In genomic region chr9:105053147-105053557, GRCm38 (mm10) we compare ENCODE assay signal across 7 mouse cellular contexts. TPM values are rescaled to one million over a fixed set of nuclear protein-coding genes. Genes with fewer than 3 reads are reported as not detected.
A peak's percentile ranks its signal among the peaks of the same experiment; 100 is the strongest.
DNase-seq lines count a peak whose midpoint lies in the region; ATAC-seq lines count a peak whose summit lies in the region.

Gene Mrpl3 (plus strand): TSS chr9:105053239.

- ATAC-seq in granulocyte monocyte progenitor cell, adult 5-6 weeks (replicated peaks; ENCODE audit: poor library complexity, severe bottlenecking): peak; percentile 98
- peak; percentile 87 for ATAC-seq in midbrain, embryonic 13.5 days

- peak within 1 kb of the TSS; percentile 81 for H3K4me2 ChIP-seq in midbrain, embryonic 13.5 days (replicated peaks)

- peaks cover 34% of the 10 kb centered on the region for H3K36me3 ChIP-seq in embryonic facial prominence, embryonic 10.5 days (replicated peaks)
- peaks cover 35% of the 10 kb centered on the region for H3K36me3 ChIP-seq in limb, embryonic 10.5 days
- peaks cover 32% of the 10 kb centered on the region for H3K36me3 ChIP-seq in midbrain, embryonic 13.5 days

- peaks cover 8% of the 10 kb centered on the region for H3K4me1 ChIP-seq in embryonic facial prominence, embryonic 10.5 days
- peaks cover 6% of the 10 kb centered on the region; the same call in 1 of the 2 replicates for H3K4me1 ChIP-seq in limb, embryonic 10.5 days
- H3K4me1 ChIP-seq in midbrain, embryonic 13.5 days (replicated peaks): peaks cover 24% of the 10 kb centered on the region

- H3K4me3 ChIP-seq in embryonic facial prominence, embryonic 10.5 days: peak within 1 kb of the TSS; percentile 97
- peak within 1 kb of the TSS; percentile 84 for H3K4me3 ChIP-seq in limb, embryonic 10.5 days
- H3K4me3 ChIP-seq in midbrain, embryonic 13.5 days (replicated peaks): peak within 1 kb of the TSS; percentile 98

- peak within 1 kb of the TSS; percentile 94 for H3K27ac ChIP-seq in embryonic facial prominence, embryonic 10.5 days (replicated peaks)
- peak within 1 kb of the TSS; percentile 94 for H3K27ac ChIP-seq in limb, embryonic 10.5 days
- H3K27ac ChIP-seq in midbrain, embryonic 13.5 days: peak within 1 kb of the TSS; percentile 58; the same call in 1 of the 2 replicates

- no peaks in the 10 kb centered on the region for H3K9me3 ChIP-seq in embryonic facial prominence, embryonic 10.5 days
- no peaks in the 10 kb centered on the region for H3K9me3 ChIP-seq in limb, embryonic 10.5 days (replicated peaks)
- H3K9me3 ChIP-seq in midbrain, embryonic 13.5 days: no peaks in the 10 kb centered on the region

- WGBS in embryonic facial prominence, embryonic 10.5 days: under 1% methylated on average over 31 of the region's 31 CpGs
- WGBS in limb, embryonic 10.5 days: under 1% methylated on average over 31 of the region's 31 CpGs
- WGBS in midbrain, embryonic 13.5 days: under 1% methylated on average over 31 of the region's 31 CpGs

- H3K9ac ChIP-seq in midbrain, embryonic 13.5 days (replicated peaks): peak within 1 kb of the TSS; percentile 97

- H3K27me3 ChIP-seq in embryonic facial prominence, embryonic 10.5 days (replicated peaks; ENCODE audit: low read depth, poor library complexity, severe bottlenecking): no peaks in the 10 kb centered on the region
- no peaks in the 10 kb centered on the region for H3K27me3 ChIP-seq in limb, embryonic 10.5 days (ENCODE audit: low read depth, poor library complexity, severe bottlenecking)
- H3K27me3 ChIP-seq in midbrain, embryonic 13.5 days: no peaks in the 10 kb centered on the region

- peak; percentile 93 for DNase-seq in adrenal gland, postnatal 10 days
- peak; percentile 87 for DNase-seq in embryonic facial prominence, embryonic 10.5 days (ENCODE audit: low spot score)
- DNase-seq in kidney, adult 11 months: peak; percentile 74
- DNase-seq in limb, embryonic 10.5 days (ENCODE audit: low spot score): peak; percentile 93
- DNase-seq in spleen, adult 12 weeks (ENCODE audit: low spot score): peak; percentile 62

RNA-seq across cellular contexts. Expression of gene Mrpl3, which starts in this region (rescaled TPM):
- total RNA-seq in adrenal gland, postnatal 10 days (2021): 100 to 1,000 TPM; 127 to 134 TPM
- polyA plus RNA-seq in embryonic facial prominence, embryonic 10.5 days (2016; fragmentation: Nextera tagmentation; extraction: Ambion mirVana): 102 and 108 TPM in 2 replicates
- total RNA-seq in granulocyte monocyte progenitor cell, adult 5-6 weeks (2014; fragmentation: Nextera tagmentation): 96.7 and 101 TPM in 2 replicates
- total RNA-seq in granulocyte monocyte progenitor cell, adult 5-6 weeks (2017): 89.0 and 89.1 TPM in 2 replicates
- polyA plus RNA-seq in limb, embryonic 10.5 days (2016; fragmentation: Nextera tagmentation; extraction: Ambion mirVana): 109 and 123 TPM in 2 replicates
- polyA plus RNA-seq in midbrain, embryonic 13.5 days (2015; fragmentation: Nextera tagmentation; extraction: Ambion mirVana): 99.1 and 105 TPM in 2 replicates

Comparison
In these comparisons a context has a peak if more than half of its experiments do, and no peak if none do; other contexts are left out.
1. Peak in every context shown above with its lines: DNase-seq, ATAC-seq, H3K4me3 ChIP-seq and H3K27ac ChIP-seq.